Mouse (Mus musculus) cerebellum, postnatal 14 days (tissue): ENCODE results near the gene St6galnac5.

Experiments
- DNase-seq, 2 experiments: peaks; one replicate each; pipeline ENCODE4 v3.0.0; 2021; ENCODE audit warnings: mixed read lengths in 2 of 2

Gene St6galnac5

DNA sequence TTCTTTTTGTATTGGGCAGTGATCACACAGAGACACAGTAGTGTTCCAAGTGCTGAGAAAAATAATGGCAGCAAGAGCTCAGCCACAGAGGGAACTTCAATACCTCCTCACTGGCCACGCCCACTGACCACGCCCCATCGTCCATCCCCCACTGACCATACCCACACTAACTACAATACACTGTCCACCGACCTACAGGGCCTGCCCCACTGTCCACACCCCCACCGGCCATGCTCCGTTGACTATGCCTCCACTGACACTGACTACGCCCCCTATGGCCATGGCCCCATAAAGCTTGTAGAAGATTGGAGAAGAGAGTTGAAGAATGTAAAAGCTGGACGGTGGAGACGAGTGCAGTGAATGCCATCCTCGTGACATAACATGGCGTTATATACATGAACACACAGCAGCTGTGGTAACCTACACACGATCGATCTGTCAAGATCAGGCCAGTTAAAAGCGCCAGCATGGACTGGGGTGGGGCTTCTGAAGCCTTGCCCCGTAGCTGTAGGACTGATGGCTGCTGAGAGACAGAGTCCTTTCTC, 32.7 kb downstream of the St6galnac5 start:
- DNase-seq: no peak

DNA sequence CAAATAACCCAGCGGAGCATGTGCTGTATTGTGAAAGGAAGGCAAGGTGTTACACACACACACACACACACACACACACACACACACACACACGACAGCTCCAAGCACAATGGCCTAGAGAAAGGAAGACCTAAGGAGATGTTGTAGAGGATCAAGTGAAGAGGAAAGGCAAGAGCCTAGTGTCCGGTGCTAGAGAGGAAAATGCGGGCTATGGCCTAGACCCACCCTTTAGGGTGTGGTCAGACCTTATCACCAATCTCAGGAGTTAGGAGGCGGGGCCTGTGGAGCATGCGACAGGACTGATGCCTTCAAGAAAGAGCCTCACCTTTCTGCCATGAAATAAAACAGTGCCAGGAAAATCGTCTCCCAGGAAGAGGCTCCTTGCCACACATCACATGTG, 33.5 kb downstream of the St6galnac5 start:
- no peak for DNase-seq

DNA sequence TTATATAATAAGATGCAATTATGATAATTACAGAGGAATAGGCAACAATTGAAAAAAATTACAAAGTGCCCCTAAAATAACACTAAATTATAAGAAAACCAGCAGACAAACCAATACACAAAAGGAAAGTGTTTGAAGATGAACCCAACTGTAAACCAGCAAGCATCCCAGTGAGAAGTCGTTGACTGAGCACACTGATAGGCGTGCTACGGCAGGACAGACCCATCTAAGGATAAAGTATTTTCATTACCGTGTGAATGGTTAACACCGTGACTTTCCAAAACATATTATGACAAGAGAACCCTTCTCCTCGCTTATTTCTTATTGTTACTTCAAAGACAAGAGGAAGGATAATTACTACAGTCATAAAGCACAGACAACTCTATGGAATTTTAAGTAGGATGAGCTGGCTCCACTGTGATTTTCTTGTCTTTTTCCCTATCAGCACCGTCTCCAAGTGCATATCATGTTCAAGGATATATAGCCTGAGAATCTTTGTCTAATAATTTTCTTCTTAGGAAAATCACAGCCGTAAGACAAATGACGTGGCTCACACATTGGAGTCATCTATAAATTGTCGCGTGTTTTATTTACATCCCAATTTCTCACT, 34.9 kb downstream of the St6galnac5 start:
- DNase-seq: no peak

DNA sequence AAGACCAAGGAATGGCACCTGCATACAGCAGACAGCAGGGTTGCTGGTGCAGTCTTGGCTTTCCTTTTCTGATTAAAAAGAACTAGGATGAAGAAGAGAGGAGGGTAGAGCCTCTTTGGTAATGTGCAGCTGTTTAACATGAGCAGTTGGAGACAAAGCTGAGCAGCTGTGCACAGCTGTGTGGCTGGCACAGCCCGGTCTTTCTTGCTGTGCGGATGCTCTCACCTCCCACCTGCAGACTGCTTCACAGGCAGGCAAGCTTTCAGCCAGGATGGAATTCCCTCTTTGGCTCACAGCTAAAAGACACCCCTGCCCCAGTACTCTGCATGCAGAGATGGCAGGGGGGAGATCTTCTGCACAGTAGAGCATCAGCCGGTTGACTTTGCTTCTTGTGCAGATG, 37.3 kb downstream of the St6galnac5 start:
- no peak for DNase-seq

DNA sequence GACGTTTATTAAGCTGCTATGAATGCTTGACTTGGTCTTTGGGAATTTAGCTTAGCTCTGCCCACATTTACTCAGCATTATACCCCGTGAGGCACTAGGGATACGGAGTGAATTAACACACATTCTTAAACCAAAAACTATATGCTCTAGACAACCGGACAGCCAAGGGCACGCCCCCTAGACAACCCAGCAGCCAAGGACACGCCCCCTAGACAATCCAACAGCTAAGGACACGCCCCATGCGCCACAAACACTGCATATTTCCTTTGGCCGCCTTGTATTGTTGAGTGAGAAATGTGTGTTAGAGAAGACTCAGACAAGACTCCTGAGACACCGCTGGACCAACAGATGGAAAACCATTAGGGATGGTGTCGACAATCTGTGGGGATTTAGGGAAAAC, 39.1 kb downstream of the St6galnac5 start:
- DNase-seq: no peak

DNA sequence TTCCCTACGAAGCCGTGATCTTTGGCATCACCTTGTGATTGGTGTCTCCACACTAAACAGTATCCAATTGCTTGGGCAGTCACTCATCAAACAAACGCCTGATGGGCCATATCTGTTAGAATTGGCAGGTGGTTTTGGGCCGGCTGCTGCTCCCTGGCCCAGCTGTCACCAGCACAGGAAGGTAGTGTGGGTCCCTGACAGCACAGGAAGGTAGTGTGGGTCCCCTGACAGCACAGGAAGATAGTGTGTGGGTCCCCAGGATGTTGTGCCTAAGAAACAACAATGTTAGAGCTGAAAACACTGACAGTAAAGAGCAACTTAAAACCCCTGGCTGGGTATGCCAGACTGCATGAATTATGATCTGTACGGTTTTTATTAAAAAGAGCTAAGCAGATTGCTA, 40.4 kb downstream of the St6galnac5 start:
- DNase-seq: no peak

DNA sequence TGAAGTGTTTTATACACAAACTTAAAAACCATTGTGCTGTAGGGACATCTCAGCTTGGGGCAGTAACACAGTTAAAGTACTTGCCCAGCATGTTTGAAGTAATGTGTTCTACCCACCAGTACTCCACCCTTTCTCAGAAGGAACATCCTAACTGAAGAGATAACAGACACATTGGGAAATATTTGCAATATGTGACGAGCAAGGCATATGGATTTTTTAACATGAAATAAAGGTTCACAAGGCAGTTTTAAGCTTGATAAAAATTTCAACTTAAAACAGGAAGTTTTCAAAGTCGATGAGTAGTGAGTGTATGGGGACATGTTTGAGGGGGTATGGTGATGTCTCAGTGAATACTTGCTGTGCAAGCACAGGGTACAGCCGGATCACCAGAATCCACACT, 45.7 kb downstream of the St6galnac5 start:
- no peak for DNase-seq

DNA sequence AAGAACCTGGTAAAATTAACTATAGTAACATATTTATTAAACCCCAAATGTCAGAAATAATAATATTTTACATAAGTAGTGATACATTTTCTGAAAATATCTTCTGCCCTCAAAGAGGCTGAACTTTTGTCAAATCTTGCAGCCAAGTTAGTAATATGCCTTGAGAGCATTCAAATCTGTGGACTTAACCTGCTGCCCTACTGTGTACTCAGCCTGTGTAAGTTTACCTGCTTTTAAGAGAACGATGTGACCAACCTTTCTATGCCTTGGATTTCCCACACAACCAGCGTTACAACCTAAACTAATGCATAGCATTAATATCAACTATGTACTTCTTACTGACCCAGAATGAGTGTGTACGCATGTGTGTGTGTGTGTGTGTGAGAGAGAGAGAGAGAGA, 48.3 kb downstream of the St6galnac5 start:
- no peak for DNase-seq

DNA sequence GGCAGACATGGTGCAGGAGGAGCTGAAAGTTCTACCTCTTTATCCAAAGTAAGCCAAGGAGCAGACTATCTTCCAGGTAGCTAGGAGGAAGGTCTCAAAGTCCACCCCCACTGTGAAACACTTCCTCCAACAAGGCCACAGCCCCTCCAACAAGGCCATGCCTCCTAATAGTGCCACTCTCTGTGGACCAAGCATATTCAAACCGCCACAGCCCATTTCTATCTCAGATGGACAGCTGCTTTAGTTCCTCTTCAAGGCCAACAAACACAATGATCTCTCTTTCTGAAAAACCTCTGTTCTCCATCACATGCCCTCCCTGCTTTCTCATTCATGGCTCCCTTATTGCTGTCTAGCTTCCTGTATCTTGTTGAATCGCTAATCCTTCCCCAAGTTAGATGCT, 49.5 kb downstream of the St6galnac5 start:
- DNase-seq: no peak

DNA sequence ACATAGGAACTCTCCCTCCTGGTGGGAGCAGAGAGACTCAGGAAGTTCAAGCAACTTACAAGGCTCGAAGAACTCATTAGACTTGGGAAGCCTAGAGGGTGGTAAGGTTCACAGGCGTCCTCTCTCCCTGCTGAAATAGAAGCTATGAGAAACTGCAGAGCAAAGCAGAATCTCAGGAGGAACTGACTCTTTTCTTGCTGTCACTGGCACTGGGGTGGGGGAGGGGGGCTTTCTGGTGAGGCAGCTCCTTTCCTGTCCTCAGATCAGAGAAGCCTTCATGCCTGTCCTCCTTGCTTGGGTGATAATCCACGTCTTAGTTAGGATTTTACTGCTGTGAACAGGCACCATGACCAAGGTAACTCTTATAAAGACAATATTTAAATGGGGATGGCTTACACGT, 50.0 kb downstream of the St6galnac5 start:
- no peak for DNase-seq

DNA sequence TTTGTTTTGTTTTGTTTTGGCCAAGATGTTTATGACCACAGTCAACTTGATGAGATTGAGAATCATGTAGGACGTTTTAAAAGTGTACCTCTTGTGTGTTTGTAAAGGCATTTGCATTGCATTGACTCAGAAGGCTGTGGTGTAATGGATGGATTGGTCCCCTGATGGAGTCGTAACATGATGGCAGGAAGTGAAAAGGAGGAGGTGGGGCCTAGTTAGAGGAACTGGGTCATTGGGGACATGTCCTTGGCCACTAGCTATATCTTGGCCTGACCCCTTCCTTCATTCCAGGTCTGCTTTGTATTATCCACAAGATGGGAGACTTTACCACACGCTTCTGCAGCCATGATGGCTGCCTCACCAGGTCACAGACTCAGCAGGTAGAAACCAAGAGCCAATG, 50.7 kb downstream of the St6galnac5 start:
- DNase-seq: no peak

DNA sequence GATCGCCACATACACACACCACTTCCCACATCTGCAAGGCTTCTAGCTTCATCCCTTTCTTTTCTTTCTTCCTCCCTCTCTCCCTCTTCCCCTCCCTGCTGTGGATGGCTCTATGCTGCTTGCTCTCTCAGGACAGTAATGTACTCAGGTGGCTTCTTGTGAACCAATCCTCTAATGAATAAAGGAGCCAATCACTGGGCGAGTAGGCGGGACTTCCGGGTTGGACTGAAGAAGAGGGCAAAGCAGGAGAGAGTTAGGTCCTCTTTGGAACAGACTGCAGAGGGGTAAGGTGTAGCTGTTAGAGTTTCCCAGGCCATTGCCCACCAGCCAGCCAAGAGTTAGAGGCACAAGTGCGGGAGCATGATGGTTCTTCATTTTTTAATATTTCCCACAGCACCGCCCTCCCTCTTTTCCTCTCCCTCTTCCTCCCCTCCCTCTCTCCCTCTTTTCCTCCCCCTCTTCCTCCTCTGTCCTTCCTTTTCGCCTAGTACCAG, 52.2 kb downstream of the St6galnac5 start:
- DNase-seq: no peak

DNA sequence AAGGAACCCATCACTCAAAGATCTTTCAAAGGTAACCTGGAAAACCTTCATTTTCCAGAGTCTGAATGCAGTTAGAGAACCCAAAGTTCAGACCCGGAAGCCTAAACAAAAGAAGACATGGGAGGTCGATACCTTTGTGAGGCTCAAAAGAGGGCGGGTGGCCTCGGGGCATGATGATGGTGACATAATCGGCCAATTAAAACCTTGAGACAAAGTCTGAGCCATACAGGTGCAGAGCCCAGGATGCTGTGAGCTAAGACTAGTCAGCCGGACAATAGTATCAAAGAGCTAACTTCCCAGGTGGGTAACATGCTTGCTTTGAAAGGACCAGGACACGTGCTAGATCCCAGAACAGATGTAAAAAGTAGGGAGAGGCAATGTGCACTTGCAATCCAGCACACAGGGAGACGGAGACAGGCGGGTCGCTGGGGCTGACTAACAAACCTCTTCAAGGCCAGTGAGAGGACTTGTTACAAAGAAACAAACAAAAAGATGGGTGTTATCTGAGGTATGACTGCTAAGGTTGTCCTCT, 52.7 kb downstream of the St6galnac5 start:
- DNase-seq: no peak

DNA sequence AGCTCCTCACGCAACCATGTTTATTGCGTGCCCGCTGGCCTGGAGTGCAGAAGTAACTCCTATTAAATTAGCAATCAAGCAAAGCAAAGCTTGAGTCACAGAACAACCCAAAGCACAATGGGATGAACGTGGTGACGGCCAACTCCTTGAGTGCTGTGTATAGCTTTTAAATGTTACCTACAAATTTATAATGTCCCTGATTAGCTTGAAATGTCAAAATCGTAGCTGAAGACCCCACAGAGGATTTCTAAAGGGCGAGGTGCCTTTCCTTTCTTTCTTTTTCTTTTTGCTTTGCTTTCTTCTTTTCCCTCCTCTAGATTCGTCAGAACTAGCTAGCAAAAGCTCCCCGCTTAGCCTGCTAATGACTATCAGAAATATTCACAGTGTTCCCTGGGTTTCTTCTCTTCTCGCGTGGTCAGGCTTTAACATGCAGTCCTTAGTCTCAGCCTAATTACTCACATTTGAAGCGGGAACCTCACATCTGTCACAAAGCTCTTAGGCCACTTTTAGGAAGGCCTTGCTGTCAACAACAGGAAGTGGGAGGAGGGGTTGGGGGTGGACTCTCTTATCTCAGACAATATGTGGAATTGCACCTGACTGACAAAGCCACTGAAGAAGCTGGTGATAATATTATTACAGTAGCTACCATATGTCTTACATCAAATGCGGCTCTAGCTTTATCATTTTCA, 53.6 kb downstream of the St6galnac5 start:
- no peak for DNase-seq

DNA sequence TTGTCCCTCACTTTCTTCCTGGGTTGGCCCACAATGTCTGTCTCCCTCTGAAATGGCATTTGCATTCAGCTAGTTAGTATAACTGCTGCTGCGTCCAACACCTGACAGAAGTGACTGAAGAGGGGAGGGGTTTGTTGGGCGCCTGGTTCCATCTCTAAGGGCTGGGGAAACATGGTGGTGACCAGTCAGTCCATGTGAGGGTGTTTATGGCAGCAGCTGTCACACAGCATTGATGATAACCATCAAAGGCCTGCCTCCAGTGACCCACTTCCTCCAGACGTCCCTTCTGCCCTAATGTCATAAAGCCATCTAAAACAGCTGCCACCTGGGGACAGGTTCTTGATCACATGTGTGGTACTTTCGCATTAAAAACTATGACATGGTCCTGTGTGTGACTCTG, 55.9 kb downstream of the St6galnac5 start:
- DNase-seq: no peak

DNA sequence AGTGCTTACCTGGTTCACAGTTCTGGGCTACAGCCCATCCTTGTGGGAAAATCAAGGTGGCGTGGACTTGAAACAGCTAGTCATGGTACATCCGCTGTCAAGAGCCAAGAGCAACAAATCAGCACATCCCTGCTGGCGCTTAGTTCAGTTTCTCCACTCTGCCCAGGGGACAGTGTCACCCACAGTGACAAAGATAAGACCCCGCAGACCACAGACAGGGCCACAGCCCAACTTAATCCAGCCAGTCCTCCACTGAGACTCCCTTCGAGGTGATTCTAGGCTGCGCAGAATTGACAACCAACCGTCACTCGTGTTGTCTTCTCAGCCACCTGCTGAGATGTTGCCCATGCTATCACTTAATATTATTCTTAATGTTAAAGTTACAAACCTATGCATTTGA, 56.7 kb downstream of the St6galnac5 start:
- no peak for DNase-seq

DNA sequence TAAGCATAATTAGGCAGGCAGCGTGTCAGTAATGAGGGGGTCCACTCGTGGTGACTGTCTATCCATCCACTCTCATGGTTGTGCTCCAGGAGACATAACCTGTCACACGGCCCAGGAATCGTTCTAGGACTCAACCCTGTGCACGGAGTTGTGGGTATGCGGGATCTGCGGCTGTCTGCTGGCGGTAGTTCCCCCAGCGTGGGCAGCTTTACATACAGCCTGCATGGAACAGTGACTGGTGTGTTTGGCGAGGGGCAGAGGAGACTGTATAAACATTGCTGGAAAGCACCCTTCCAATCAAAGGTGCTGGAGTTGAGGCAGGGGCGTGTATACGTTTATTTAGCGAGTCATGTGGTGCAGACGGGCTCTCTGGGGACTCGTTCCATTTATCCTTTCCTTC, 58.5 kb downstream of the St6galnac5 start:
- no peak for DNase-seq

DNA sequence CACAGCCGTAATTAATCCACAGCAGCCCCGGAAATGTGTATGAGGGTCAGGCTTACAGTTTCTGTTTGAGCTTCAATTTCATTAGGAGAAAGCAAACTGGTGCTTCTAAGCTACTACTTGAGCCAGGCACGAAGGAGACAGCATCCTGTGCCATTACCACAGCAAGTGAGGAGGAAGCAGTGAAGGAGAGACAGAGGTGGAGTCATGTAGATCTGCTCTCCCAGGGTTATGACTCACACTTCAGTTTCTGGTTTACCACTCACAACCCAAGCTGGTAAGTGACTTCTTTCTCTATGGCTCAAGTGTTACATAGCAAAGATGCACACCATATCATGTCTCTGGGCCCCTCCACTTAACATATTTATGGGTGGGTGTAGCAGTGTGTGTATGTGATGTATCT, 61.7 kb downstream of the St6galnac5 start:
- no peak for DNase-seq

DNA sequence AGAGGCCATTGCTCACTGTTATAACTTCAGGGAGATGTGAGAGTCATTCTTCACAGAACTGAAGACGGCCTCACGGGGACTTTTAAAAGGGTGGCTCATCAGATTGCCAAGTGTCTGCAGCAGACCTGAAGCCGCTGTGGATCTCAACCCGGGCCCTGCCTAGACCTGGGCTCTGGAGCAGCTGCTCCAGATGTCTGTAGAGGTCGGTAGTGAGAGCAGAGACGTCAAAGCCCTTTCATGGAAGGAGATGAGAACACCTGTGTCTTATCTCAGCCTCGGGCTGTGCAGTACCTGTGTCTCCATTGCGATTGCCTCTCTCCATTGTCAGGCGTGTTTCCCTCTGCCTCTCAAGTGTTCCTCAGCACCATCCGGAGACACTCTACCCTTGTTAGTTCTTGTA, 62.9 kb downstream of the St6galnac5 start:
- DNase-seq: no peak

DNA sequence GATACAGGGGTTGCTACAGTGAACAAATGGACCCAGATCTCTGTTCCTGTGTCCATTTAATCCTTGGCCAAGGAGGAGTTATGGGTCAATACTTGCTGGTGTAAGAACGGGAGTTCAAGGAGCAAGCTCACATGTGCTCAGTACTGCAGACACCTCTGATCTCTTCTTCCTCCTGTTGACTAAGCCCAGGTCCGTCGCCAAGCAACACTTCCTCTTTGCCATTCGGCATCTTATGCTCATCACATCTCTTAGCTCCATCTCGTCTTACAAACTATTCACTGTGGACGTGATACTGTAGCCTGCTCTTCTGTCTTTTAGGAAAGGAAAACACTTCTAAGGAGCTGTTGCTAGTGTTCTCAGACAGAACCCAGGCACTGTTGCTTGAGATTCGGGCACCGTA, 64.5 kb downstream of the St6galnac5 start:
- no peak for DNase-seq

DNA sequence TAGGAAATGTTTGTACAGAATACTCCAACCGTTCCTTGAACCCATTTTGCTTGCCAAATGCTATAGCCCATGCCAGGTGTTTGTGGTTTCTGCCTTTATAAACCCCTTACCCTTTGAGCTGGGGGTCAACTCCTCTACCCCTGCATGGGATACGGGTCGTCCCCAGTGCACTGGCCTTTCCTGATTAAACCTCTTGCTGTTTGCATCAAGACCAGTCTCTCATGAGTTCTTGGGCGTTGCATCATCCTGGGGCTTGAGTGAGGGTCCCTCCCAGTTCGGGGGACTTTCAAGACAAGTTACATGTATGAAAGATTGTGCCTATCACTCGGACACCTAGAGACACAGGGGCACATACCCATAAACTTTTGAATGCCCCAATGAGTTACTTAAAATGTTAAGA, 67.7 kb downstream of the St6galnac5 start:
- DNase-seq: no peak

DNA sequence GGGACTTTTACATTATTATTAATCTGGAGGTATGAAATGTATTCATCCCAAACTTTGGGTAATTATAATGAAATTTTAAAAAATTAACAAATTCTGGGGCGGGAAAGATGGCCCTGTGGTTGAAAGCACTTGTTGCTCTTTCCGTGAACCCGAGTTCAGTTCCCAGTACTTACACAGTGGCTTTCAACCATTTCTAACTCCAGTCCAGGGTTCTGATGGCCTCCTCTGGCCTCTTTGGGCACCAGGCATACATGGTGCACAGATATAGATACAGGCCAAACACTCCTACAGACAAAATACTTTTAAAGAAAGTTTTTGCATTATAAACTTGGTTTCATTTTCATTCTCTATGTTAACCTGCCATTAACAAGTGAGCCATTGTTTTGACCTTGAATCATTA, 68.4 kb downstream of the St6galnac5 start:
- DNase-seq: no peak

DNA sequence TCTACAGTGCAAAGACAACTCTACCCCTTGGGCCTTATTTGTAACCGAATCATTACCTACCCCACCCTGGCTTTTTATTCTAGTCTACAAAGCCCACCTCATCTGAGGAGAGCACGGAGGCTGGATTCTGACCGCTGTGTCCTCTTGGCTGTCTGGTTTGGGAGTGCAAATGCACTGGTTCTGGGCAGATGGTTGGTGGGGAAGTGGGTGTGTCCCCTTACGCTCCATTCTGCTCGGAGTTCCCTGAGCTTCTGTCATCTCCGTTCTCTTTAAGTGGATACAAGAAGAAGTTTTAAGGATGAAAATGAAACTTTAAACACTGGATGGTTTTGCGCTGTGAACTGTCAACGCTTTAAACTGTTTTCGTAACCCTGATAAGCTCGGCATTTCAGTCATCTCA, 68.9 kb downstream of the St6galnac5 start:
- no peak for DNase-seq
